Mouse (Mus musculus) hindbrain, embryonic 13.5 days (tissue): ENCODE results near the gene Pcna. TPM values are rescaled to one million over a fixed set of nuclear protein-coding genes. Genes with fewer than 3 reads are reported as not detected.

Source experiments
- ATAC-seq: fragments of 200-750 bp; cut with Nextera tagmentation; 2 replicates; pipeline ENCODE4 v1.8.0; 2017; ENCODE audit warnings: moderate TSS enrichment; ENCODE audit not compliant: low FRiP score
- H3K27ac ChIP-seq: fragments of 300-500 bp; sonication (generic); 2 replicates; pipeline ENCODE4 v1.5.1; 2015; ENCODE audit warnings: inconsistent platforms, mild to moderate bottlenecking, moderate library complexity
- H3K27me3 ChIP-seq: fragments of 300-500 bp; sonication (generic); 2 replicates; pipeline ENCODE4 v1.6.1; 2015; ENCODE audit warnings: mild to moderate bottlenecking, inconsistent platforms
- H3K36me3 ChIP-seq: fragments of 300-500 bp; sonication (generic); 2 replicates; pipeline ENCODE4 v1.6.1; 2015; ENCODE audit warnings: mild to moderate bottlenecking, inconsistent platforms
- H3K4me1 ChIP-seq: fragments of 300-500 bp; sonication (generic); replicated peaks from 2 replicates; pipeline ENCODE4 v1.6.1; 2015; ENCODE audit warnings: inconsistent platforms
- H3K4me2 ChIP-seq: fragments of 300-500 bp; sonication (generic); 2 replicates; pipeline ENCODE4 v1.6.1; 2015; ENCODE audit warnings: inconsistent platforms, mild to moderate bottlenecking, moderate library complexity
- H3K4me3 ChIP-seq: fragments of 300-500 bp; sonication (generic); 2 replicates; pipeline ENCODE4 v1.5.1; 2015; ENCODE audit warnings: mild to moderate bottlenecking, inconsistent platforms
- H3K9ac ChIP-seq: fragments of 300-500 bp; sonication (generic); 2 replicates; pipeline ENCODE4 v1.6.1; 2015; ENCODE audit warnings: mild to moderate bottlenecking, inconsistent platforms
- H3K9me3 ChIP-seq: fragments of 300-500 bp; sonication (generic); 2 replicates; pipeline ENCODE4 v1.6.1; 2016; ENCODE audit warnings: inconsistent platforms
- WGBS: fragments of 180-500 bp; shearing (Covaris S2); methylation state at CpG from one replicate; pipeline ENCODE4 v1.1.7; 2015; 5-methylcytosine and 5-hydroxymethylcytosine counted together
- polyA plus RNA-seq: library from polyadenylated mRNA; unstranded; fragments of >200 nt; fragmentation: Nextera tagmentation; extraction: Ambion mirVana; gene quantifications from 2 replicates; pipeline ENCODE4 v1.2.1, GENCODE M21; 2015

Gene Pcna
- polyA plus RNA-seq, 1 experiment from 2014 or later = 115 TPM

- no peak for ATAC-seq
- no peak overlapping the region for H3K4me2 ChIP-seq
- H3K36me3 ChIP-seq = no peaks in the 10 kb centered on the region
- 96% methylated on average over 2 of the region's 2 CpGs for WGBS
- H3K4me3 ChIP-seq = no peak overlapping the region
- H3K4me1 ChIP-seq = peaks cover 4% of the 10 kb centered on the region; the same call in 1 of the 2 replicates
- no peak overlapping the region for H3K27ac ChIP-seq
- H3K27me3 ChIP-seq = no peaks in the 10 kb centered on the region
- no peaks in the 10 kb centered on the region for H3K9me3 ChIP-seq
- no peak overlapping the region for H3K9ac ChIP-seq
Observed at GRCm38 (mm10) chr2:132270331-132270951, 17.3 kb upstream of the Pcna start.

- Histone ChIP-seq H3K36me3 (no peaks in the 10 kb centered on the region), H3K27me3 (no peaks in the 10 kb centered on the region), H3K4me2 (no peak overlapping the region), H3K27ac (no peak overlapping the region), H3K4me3 (no peak overlapping the region), H3K4me1 (peaks cover 15% of the 10 kb centered on the region), H3K9me3 (no peaks in the 10 kb centered on the region), H3K9ac (no peak overlapping the region)
- 95% methylated on average over 3 of the region's 3 CpGs for whole genome bisulfite sequencing
- no peak for ATAC-seq
Observed at GRCm38 (mm10) chr2:132269217-132269616, 16.1 kb upstream of the Pcna start.

DNA sequence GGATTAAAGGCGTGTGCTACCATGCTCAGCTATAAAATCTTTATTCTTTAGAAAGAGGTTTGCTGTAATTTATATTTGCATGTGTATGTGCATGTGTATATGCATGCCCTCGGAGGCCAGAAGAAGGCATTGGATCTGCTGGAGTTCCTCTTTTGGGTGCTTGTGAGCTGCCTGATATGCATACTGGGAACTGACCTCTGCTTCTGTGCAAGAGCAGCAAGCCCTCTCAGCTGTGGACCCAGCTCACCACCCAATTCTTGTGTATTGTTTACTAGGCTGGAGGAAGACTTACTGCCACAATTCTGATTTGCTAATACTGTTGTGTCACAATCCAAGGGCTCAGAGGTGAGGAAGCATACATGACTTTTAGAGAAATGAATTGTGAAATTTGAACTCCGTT lies 13.0 kb upstream of the Pcna start:
- H3K27ac ChIP-seq = no peak overlapping the region
- no peak overlapping the region for H3K4me3 ChIP-seq
- no peak for ATAC-seq
- H3K36me3 ChIP-seq = no peaks in the 10 kb centered on the region
- H3K9me3 ChIP-seq = no peaks in the 10 kb centered on the region
- H3K4me2 ChIP-seq = no peak overlapping the region
- H3K27me3 ChIP-seq = no peaks in the 10 kb centered on the region
- no peak overlapping the region for H3K9ac ChIP-seq
- H3K4me1 ChIP-seq = peaks cover 14% of the 10 kb centered on the region
- WGBS = 91% methylated on average over 3 of the region's 3 CpGs

GRCm38 (mm10) chr2:132265196-132265595 lies 12.1 kb upstream of the Pcna start:
- no peak overlapping the region for H3K27ac ChIP-seq

GRCm38 (mm10) chr2:132264266-132264710 lies 11.2 kb upstream of the Pcna start:
- peak overlapping the region; percentile 87 for H3K4me3 ChIP-seq
- ATAC-seq = no peak
- peak overlapping the region; percentile 91 for H3K27ac ChIP-seq
- H3K4me1 ChIP-seq = peaks cover 14% of the 10 kb centered on the region
- H3K9me3 ChIP-seq = no peaks in the 10 kb centered on the region
- H3K9ac ChIP-seq = peak overlapping the region; percentile 93
- H3K27me3 ChIP-seq = no peaks in the 10 kb centered on the region
- H3K36me3 ChIP-seq = no peaks in the 10 kb centered on the region
- peak overlapping the region; percentile 76 for H3K4me2 ChIP-seq
- 15% methylated on average over 6 of the region's 6 CpGs for WGBS

More at GRCm38 (mm10) chr2:132265196-132265595, 12.1 kb upstream of the Pcna start:
- Histone ChIP-seq H3K9ac (no peak overlapping the region), H3K4me1 (peaks cover 14% of the 10 kb centered on the region), H3K27me3 (no peaks in the 10 kb centered on the region), H3K4me2 (peak overlapping the region; percentile 76; the same call in 1 of the 2 replicates), H3K9me3 (no peaks in the 10 kb centered on the region), H3K4me3 (peak overlapping the region; percentile 87; the same call in 1 of the 2 replicates), H3K36me3 (no peaks in the 10 kb centered on the region)
- no peak for ATAC-seq
- 93% methylated on average over 9 of the region's 9 CpGs for WGBS

GRCm38 (mm10) chr2:132263421-132264265 lies 10.5 kb upstream of the Pcna start:
- no peaks in the 10 kb centered on the region for H3K27me3 ChIP-seq
- H3K4me3 ChIP-seq = peak overlapping the region; percentile 87
- no peaks in the 10 kb centered on the region for H3K9me3 ChIP-seq
- H3K27ac ChIP-seq = peak overlapping the region; percentile 91
- H3K36me3 ChIP-seq = no peaks in the 10 kb centered on the region
- WGBS = under 1% methylated on average over 47 of the region's 47 CpGs
- H3K9ac ChIP-seq = peak overlapping the region; percentile 93
- H3K4me2 ChIP-seq = peak overlapping the region; percentile 76
- peaks cover 14% of the 10 kb centered on the region for H3K4me1 ChIP-seq
- ATAC-seq = peak; percentile 38

DNA sequence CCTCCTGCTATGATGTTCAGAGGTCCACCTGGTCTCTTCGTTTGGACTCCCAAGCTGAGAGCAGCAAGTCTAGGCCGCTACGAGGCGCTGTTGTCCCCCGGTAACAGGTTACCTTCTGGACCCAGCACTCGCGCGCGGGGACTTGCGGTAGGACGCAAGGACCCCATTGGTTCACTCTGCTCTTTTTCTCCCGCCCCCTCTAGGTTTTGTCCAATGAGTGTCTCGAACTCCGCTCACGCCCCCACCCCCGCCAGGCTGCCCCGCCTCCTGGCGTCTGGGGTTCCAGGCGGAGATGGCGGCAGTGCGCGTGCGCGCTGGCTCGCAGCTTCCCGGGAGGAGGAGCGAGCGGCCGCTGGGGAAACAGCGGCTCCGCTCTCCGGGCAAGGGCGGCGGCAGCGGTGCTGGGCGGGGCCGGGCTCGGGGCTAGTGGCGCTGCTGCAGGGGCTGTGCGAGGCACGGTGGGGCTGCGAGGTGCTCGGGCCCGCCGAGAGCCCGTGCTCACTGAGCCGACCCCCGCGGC lies 9.8 kb upstream of the Pcna start, which contains the start of gene Cds2:
Gene Cds2, plus strand, starts transcription at position 270 of the 520 bp plus-strand sequence.
- Histone ChIP-seq H3K4me2 (peak within 1 kb of the TSS; percentile 76), H3K9ac (peak within 1 kb of the TSS; percentile 93), H3K9me3 (no peaks in the 10 kb centered on the region), H3K4me3 (peak within 1 kb of the TSS; percentile 87), H3K36me3 (no peaks in the 10 kb centered on the region), H3K27me3 (no peaks in the 10 kb centered on the region), H3K27ac (peak within 1 kb of the TSS; percentile 91), H3K4me1 (peaks cover 14% of the 10 kb centered on the region)
- WGBS = 0% methylated on average over 40 of the region's 49 CpGs
- peak; percentile 98 for ATAC-seq

- no peak for ATAC-seq
- 75% methylated on average over 6 of the region's 6 CpGs for WGBS
- peaks cover 14% of the 10 kb centered on the region for H3K4me1 ChIP-seq
- H3K36me3 ChIP-seq = no peaks in the 10 kb centered on the region
- H3K4me2 ChIP-seq = no peak overlapping the region; the same call in 1 of the 2 replicates
- no peaks in the 10 kb centered on the region for H3K27me3 ChIP-seq
- no peak overlapping the region for H3K27ac ChIP-seq
- H3K9me3 ChIP-seq = no peaks in the 10 kb centered on the region
- H3K9ac ChIP-seq = no peak overlapping the region
- H3K4me3 ChIP-seq = no peak overlapping the region
Observed at GRCm38 (mm10) chr2:132262175-132262574, 9.1 kb upstream of the Pcna start.

GRCm38 (mm10) chr2:132260601-132261000 lies 7.5 kb upstream of the Pcna start:
- no peaks in the 10 kb centered on the region for H3K27me3 ChIP-seq
- 95% methylated on average over 3 of the region's 3 CpGs for WGBS
- H3K4me2 ChIP-seq = no peak overlapping the region
- peaks cover 14% of the 10 kb centered on the region for H3K4me1 ChIP-seq
- no peaks in the 10 kb centered on the region for H3K36me3 ChIP-seq
- ATAC-seq = no peak
- H3K9ac ChIP-seq = no peak overlapping the region
- H3K9me3 ChIP-seq = no peaks in the 10 kb centered on the region
- H3K27ac ChIP-seq = no peak overlapping the region
- H3K4me3 ChIP-seq = no peak overlapping the region

- Histone ChIP-seq H3K9me3 (no peaks in the 10 kb centered on the region), H3K27ac (no peak overlapping the region), H3K4me2 (no peak overlapping the region), H3K9ac (no peak overlapping the region), H3K4me3 (no peak overlapping the region), H3K36me3 (no peaks in the 10 kb centered on the region), H3K27me3 (no peaks in the 10 kb centered on the region), H3K4me1 (no peaks in the 10 kb centered on the region)
- 95% methylated on average over 6 of the region's 6 CpGs for WGBS
- ATAC-seq = no peak
Observed at GRCm38 (mm10) chr2:132257350-132258068, 4.4 kb upstream of the Pcna start.

- H3K27me3 ChIP-seq = no peaks in the 10 kb centered on the region
- peak overlapping the region; percentile 61 for H3K9ac ChIP-seq
- H3K4me2 ChIP-seq = peak overlapping the region; percentile 81
- no peak for ATAC-seq
- H3K9me3 ChIP-seq = no peaks in the 10 kb centered on the region
- H3K27ac ChIP-seq = peak overlapping the region; percentile 60
- WGBS = 1% methylated on average over 7 of the region's 7 CpGs
- H3K4me1 ChIP-seq = peaks cover 17% of the 10 kb centered on the region
- peak overlapping the region; percentile 53 for H3K4me3 ChIP-seq
- no peaks in the 10 kb centered on the region for H3K36me3 ChIP-seq
Observed at GRCm38 (mm10) chr2:132253603-132254002, 489 bp upstream of the Pcna start.

DNA sequence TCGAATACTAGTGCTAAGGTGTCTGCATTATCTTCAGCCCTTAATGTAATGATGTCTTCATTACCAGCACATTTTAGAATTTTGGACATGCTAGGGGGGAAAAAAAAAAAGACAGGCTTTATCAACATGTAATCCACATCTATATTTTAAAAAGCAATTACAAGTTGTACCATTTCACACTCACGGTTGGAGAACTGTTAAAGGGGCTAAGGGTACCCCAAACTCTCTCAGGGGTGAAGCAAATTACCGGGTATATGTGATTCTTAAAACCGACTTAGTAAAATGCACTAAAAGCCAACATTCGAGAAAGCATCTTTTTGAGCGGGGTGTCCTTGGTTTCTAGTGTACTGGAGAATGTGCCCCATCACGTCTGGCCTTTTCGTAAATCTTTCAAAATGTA lies 1.2 kb downstream of the Pcna start:
- H3K4me2 ChIP-seq = peak overlapping the region; percentile 81
- no peak overlapping the region for H3K27ac ChIP-seq
- peak overlapping the region; percentile 66 for H3K9ac ChIP-seq
- 11% methylated on average over 8 of the region's 8 CpGs for WGBS
- no peak for ATAC-seq
- H3K4me1 ChIP-seq = peaks cover 25% of the 10 kb centered on the region
- no peaks in the 10 kb centered on the region for H3K9me3 ChIP-seq
- H3K36me3 ChIP-seq = no peaks in the 10 kb centered on the region
- H3K27me3 ChIP-seq = no peaks in the 10 kb centered on the region
- peak overlapping the region; percentile 53 for H3K4me3 ChIP-seq
